Mouse (Mus musculus): ENCODE data around the gene Serpinb5. TPM values are rescaled to one million over a fixed set of nuclear protein-coding genes. Genes with fewer than 3 reads are reported as not detected.

Gene Serpinb5
- total and polyA plus RNA-seq, 2 experiments from 2014 or later, result 0.71 TPM; not detected in 1

DNA sequence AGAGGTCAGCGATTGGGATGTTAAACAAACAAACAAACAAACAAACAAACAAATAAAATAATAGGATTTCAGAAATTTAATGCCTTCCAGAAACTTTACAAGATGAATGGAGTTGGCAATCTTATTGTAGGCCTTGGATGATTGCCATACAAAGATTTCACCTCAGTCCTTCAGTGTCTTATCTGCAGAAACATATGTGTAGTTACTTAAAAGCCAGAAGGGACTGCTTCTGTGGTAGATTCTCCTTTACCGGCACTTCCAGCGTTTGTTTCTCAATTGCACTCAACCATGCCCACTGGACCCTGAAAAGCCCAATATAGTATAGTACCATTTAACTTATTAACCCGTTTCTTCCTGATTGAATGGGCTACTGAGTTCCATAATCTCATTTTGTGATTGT, 32.2 kb upstream of the Serpinb5 start:
- WGBS, result 84% methylated on average over 4 of the region's 4 CpGs
- H3K27ac ChIP-seq (ENCODE audit: low read depth, low read length), result no peak overlapping the region
- no peak overlapping the region for H3K9ac ChIP-seq (replicated peaks; ENCODE audit: low read length, poor library complexity, severe bottlenecking)
- no peaks in the 10 kb centered on the region for H3K9me3 ChIP-seq (ENCODE audit: low read length)
- H3K4me1 ChIP-seq (ENCODE audit: insufficient read depth, low read length), result no peaks in the 10 kb centered on the region
- DNase-seq (ENCODE audit: low spot score) (no peak), ATAC-seq (ENCODE audit: low FRiP score) (no peak)
- no peak for TF ChIP-seq CTCF (IDR thresholded peaks at IDR 0.05)
- H3K4me3 ChIP-seq (ENCODE audit: low read depth, low read length), result no peak overlapping the region
- H3K36me3 ChIP-seq (ENCODE audit: insufficient read depth, low read length), result no peaks in the 10 kb centered on the region
- no peak overlapping the region for H3K4me2 ChIP-seq (ENCODE audit: low read depth, low read length, poor library complexity, severe bottlenecking)
- no peaks in the 10 kb centered on the region for H3K27me3 ChIP-seq (ENCODE audit: insufficient read depth, low read length)

DNA sequence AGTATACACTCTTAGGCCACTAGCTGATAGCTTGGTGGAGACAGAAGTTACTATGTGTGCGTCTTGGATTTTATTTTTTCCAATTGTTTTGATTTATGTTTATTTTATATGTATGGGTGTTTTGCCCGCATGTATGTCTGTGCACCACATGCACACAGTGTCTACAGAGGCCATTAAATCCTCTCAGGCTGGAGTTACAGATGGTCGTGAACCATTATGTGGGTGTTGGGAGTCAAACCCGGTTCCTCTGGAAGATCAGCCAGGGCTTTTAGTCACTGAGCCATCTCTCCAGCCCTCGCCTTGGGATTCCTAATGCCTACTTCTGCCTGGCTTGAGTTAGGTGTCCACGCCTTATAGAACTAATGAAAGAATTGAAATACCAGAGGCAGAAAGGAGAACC, 4.6 kb downstream of the Serpinb5 start:
- TF ChIP-seq CTCF (IDR thresholded peaks at IDR 0.05), result no peak
- Histone ChIP-seq H3K36me3 (ENCODE audit: insufficient read depth, low read length) (no peaks in the 10 kb centered on the region), H3K9me3 (ENCODE audit: low read length) (no peaks in the 10 kb centered on the region), H3K4me3 (ENCODE audit: low read depth, low read length) (no peak overlapping the region), H3K27me3 (ENCODE audit: insufficient read depth, low read length) (no peaks in the 10 kb centered on the region), H3K27ac (ENCODE audit: low read depth, low read length) (no peak overlapping the region), H3K4me1 (ENCODE audit: insufficient read depth, low read length) (no peaks in the 10 kb centered on the region), H3K9ac (replicated peaks; ENCODE audit: low read length, poor library complexity, severe bottlenecking) (no peak overlapping the region), H3K4me2 (ENCODE audit: low read depth, low read length, poor library complexity, severe bottlenecking) (no peak overlapping the region)
- ATAC-seq (ENCODE audit: low FRiP score) (no peak), DNase-seq (ENCODE audit: low spot score) (no peak)
- 93% methylated on average over 6 of the region's 6 CpGs for WGBS

DNA sequence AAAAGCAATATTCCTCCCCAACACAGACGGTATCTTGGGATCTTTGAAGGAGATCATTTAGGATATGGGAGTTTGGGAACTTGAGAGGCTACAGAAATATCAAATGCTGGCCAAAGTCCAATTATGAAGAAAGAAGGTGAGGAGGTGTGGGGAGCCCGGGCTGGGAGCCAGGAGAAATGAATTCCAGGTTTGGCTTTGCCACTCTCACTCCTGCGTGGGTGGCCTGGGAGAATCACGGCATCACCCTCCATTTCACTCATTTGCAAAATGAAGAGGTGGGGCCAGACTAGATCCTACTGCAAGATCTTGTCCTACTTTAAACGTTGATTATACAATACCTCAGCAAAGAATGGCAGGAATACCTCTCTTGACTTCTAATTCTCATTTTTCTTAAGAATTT, 5.1 kb downstream of the Serpinb5 start:
- 77% methylated on average over 5 of the region's 5 CpGs for WGBS
- Histone ChIP-seq H3K9me3 (ENCODE audit: low read length) (no peaks in the 10 kb centered on the region), H3K27ac (ENCODE audit: low read depth, low read length) (no peak overlapping the region), H3K4me1 (ENCODE audit: insufficient read depth, low read length) (no peaks in the 10 kb centered on the region), H3K9ac (replicated peaks; ENCODE audit: low read length, poor library complexity, severe bottlenecking) (no peak overlapping the region), H3K4me2 (ENCODE audit: low read depth, low read length, poor library complexity, severe bottlenecking) (no peak overlapping the region), H3K27me3 (ENCODE audit: insufficient read depth, low read length) (no peaks in the 10 kb centered on the region), H3K36me3 (ENCODE audit: insufficient read depth, low read length) (no peaks in the 10 kb centered on the region), H3K4me3 (ENCODE audit: low read depth, low read length) (no peak overlapping the region)
- DNase-seq (ENCODE audit: low spot score) (no peak), ATAC-seq (ENCODE audit: low FRiP score) (no peak)
- TF ChIP-seq CTCF (IDR thresholded peaks at IDR 0.05), result no peak

DNA sequence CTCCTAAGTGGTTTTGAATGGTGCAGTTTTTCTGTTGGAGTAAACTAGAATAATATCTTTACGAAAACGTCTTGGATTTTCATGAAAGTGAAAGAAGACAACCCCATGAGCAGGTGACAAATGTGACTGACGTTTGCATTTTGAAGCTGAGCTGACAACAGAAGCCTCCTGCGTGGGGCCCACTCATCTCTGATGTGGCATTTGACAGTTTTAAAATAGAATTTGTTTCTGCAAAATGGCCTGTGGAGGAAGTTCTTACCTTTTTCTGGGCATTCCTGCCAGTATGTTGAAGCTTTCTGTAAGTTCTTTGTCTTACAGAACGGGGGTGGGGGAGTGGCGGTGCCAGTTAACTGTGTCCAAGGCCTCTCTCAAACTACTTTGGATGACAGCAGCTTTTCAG, 5.8 kb downstream of the Serpinb5 start:
- no peaks in the 10 kb centered on the region for H3K36me3 ChIP-seq (ENCODE audit: insufficient read depth, low read length)
- no peaks in the 10 kb centered on the region for H3K27me3 ChIP-seq (ENCODE audit: insufficient read depth, low read length)
- H3K4me2 ChIP-seq (ENCODE audit: low read depth, low read length, poor library complexity, severe bottlenecking), result no peak overlapping the region
- H3K9ac ChIP-seq (replicated peaks; ENCODE audit: low read length, poor library complexity, severe bottlenecking), result no peak overlapping the region
- no peak overlapping the region for H3K27ac ChIP-seq (ENCODE audit: low read depth, low read length)
- H3K4me1 ChIP-seq (ENCODE audit: insufficient read depth, low read length), result no peaks in the 10 kb centered on the region
- no peak for DNase-seq (ENCODE audit: low spot score)
- 71% methylated on average over 6 of the region's 6 CpGs for WGBS
- no peak for TF ChIP-seq CTCF (IDR thresholded peaks at IDR 0.05)
- ATAC-seq (ENCODE audit: low FRiP score), result no peak
- H3K4me3 ChIP-seq (ENCODE audit: low read depth, low read length), result no peak overlapping the region
- no peaks in the 10 kb centered on the region for H3K9me3 ChIP-seq (ENCODE audit: low read length)

DNA sequence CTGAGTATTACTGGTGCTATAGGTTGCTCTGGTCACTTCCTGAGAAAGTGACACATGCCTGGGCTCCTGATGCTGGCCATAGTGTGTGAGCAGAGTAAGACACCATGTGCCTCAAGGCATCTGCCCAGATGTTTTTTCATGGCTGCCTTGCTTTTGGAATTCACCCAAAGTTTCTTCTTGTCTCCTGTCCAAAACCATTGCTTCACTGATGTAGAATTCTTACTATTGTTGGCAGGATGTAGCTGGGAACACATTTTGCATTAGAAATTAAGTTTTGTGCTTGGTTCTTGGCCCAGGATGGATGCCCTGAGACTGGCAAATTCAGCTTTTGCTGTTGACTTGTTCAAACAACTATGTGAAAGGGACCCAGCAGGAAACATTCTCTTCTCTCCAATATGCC, 9.0 kb downstream of the Serpinb5 start:
- TF ChIP-seq CTCF (IDR thresholded peaks at IDR 0.05), result no peak
- peak; percentile 29 for DNase-seq (ENCODE audit: low spot score)

DNA sequence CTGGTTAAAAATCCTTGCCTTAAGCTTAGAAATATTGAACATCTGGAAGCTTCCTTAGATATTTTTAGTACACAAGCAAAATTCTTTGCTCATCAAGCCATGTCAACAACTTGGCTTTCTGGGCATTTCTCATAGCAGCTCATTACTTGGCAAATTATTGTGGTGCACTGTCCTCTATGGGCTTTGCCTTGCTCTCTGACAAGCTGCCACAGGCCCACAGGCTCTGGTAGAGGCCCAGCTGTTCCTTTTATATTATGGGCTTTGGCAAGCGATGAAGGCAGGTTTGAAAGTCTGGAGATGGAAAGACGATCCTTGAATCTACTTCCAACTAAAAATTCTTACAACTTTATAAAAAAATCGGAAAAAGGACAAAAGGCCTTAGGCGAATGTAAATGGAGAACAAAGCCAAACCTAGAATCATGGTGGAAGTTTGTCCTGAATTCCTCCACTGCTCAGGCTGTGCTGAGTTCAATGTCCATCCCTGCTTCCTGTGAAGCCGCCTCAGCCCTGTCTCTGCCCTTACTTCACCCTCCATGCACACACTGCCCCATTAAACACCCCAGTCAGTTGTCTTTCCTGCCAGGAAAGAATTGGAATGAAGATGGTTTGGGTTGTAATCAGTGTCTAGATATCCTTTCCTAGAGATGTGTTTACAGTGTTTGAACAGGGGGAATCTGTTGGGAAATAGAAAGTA, 14.4 kb downstream of the Serpinb5 start:
- WGBS, result 92% methylated on average over 5 of the region's 5 CpGs
- no peaks in the 10 kb centered on the region for H3K27me3 ChIP-seq (ENCODE audit: insufficient read depth, low read length)
- no peaks in the 10 kb centered on the region for H3K4me1 ChIP-seq (ENCODE audit: insufficient read depth, low read length)
- no peak overlapping the region for H3K27ac ChIP-seq (ENCODE audit: low read depth, low read length)
- ATAC-seq (ENCODE audit: low FRiP score) (no peak), DNase-seq (ENCODE audit: low spot score) (no peak)
- no peak overlapping the region for H3K9ac ChIP-seq (replicated peaks; ENCODE audit: low read length, poor library complexity, severe bottlenecking)
- TF ChIP-seq CTCF (IDR thresholded peaks at IDR 0.05), result no peak
- H3K4me2 ChIP-seq (ENCODE audit: low read depth, low read length, poor library complexity, severe bottlenecking), result no peak overlapping the region
- no peaks in the 10 kb centered on the region for H3K9me3 ChIP-seq (ENCODE audit: low read length)
- H3K36me3 ChIP-seq (ENCODE audit: insufficient read depth, low read length), result no peaks in the 10 kb centered on the region
- H3K4me3 ChIP-seq (ENCODE audit: low read depth, low read length), result no peak overlapping the region

More for the DNA sequence above, 9.0 kb downstream of the Serpinb5 start:
- Histone ChIP-seq H3K9me3 (ENCODE audit: low read length) (no peaks in the 10 kb centered on the region), H3K4me1 (ENCODE audit: insufficient read depth, low read length) (no peaks in the 10 kb centered on the region), H3K9ac (replicated peaks; ENCODE audit: low read length, poor library complexity, severe bottlenecking) (no peak overlapping the region), H3K27me3 (ENCODE audit: insufficient read depth, low read length) (no peaks in the 10 kb centered on the region), H3K4me2 (ENCODE audit: low read depth, low read length, poor library complexity, severe bottlenecking) (no peak overlapping the region), H3K36me3 (ENCODE audit: insufficient read depth, low read length) (no peaks in the 10 kb centered on the region), H3K27ac (ENCODE audit: low read depth, low read length) (no peak overlapping the region), H3K4me3 (ENCODE audit: low read depth, low read length) (no peak overlapping the region)
- ATAC-seq (ENCODE audit: low FRiP score), result no peak
